Mouse (Mus musculus): ENCODE measurements around the gene Gm17584. TPM values are rescaled to one million over a fixed set of nuclear protein-coding genes. Genes with fewer than 3 reads are reported as not detected.
"Not testable (repeated sequence)": the region's sequence is repeated elsewhere in the genome, so short reads cannot be mapped to it uniquely, and the experiment has no call there.

The Gm17584 gene
- not detected in 2 replicates for polyA plus RNA-seq (2014; fragmentation: Nextera tagmentation; extraction: Ambion mirVana)

- WGBS = no CpG with 5 or more reads among the region's 4 CpGs
- DNase-seq (ENCODE audit: low spot score); ATAC-seq (ENCODE audit: low read depth): not testable (repeated sequence)
Measured at GRCm38 (mm10) chrX:124500263-124500662, at the start of gene Gm17584. Gene Gm17584 (plus strand): TSS chrX:124500563.

More at GRCm38 (mm10) chrX:124500263-124500662, at the start of gene Gm17584:
- not testable (repeated sequence) for H3K4me2 ChIP-seq (ENCODE audit: low read depth, low read length); H3K36me3 ChIP-seq (ENCODE audit: control insufficient read depth, insufficient read depth, low read length); H3K27me3 ChIP-seq (replicated peaks; ENCODE audit: control insufficient read depth, insufficient read depth, low read length); H3K9me3 ChIP-seq (ENCODE audit: control insufficient read depth, low read length); H3K4me1 ChIP-seq (ENCODE audit: control insufficient read depth, insufficient read depth, low read length); H3K27ac ChIP-seq (replicated peaks; ENCODE audit: low read depth, low read length); H3K4me3 ChIP-seq (ENCODE audit: low read depth, low read length); H3K9ac ChIP-seq (ENCODE audit: low read depth, low read length)

Other genes with a start within 250 kb of the Gm17584 start
- not detected in 2 replicates for gene Gm17469, start 129.3 kb downstream of the Gm17584 start, polyA plus RNA-seq (2014; fragmentation: Nextera tagmentation; extraction: Ambion mirVana)